Mouse (Mus musculus): ENCODE results near the gene Gtf2f1.
A peak's percentile ranks its signal among the peaks of the same experiment; 100 is the strongest.
"Not testable (repeated sequence)": the region's sequence is repeated elsewhere in the genome, so short reads cannot be mapped to it uniquely, and the experiment has no call there.

Gene Gtf2f1

DNA sequence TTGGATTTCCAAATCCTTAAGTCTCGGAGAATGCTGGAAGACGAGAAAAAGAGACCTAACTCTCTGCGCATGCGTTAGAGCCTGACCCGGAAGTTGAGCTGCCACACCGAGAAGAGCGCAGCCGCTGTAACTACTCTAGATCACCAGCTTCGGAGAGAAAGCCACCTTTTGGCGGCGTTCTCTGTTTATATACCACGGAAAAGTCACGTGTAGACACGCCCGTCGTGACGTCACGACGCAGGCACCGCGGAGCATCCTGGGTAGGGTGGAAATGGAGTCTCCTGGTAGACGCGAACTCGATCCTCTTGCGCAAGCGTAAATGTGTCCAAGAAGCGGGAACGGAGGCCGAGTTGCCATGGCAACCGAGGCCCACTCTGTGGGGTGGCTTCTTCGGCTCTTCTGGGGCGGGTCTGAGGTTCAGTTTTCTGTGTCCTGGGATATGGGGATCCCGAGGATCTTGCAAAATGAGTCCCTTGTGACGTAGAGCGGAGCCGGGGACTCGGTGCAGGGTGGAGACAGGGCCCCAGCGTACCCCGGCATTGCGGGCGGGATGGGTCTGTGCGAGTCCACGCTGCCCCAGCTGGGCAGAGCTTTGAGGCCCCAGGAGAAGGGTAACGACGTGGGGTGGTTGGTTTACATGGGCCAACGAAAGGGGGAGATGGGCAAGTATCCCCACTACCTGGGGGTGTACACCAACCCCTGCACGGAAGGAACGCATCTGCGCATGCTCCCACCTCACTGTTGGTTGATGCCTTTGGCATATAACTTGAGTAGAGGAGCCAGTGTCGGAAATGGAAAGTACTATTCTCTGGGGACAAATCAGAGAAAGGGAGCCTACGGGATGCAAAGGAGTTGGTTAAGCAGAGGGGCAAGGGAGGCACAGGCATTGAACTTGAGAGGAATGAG, at the start of gene Gtf2f1, which contains the start of gene Gm17949:
Gtf2f1 (minus strand) TSS at position 53 of the 906 bp plus-strand sequence.
Gm17949 (plus strand) TSS at position 234 of the 906 bp plus-strand sequence.
- DNase-seq (ENCODE audit: low spot score in 2 of 2) = peak; percentile 98 to 99

DNA sequence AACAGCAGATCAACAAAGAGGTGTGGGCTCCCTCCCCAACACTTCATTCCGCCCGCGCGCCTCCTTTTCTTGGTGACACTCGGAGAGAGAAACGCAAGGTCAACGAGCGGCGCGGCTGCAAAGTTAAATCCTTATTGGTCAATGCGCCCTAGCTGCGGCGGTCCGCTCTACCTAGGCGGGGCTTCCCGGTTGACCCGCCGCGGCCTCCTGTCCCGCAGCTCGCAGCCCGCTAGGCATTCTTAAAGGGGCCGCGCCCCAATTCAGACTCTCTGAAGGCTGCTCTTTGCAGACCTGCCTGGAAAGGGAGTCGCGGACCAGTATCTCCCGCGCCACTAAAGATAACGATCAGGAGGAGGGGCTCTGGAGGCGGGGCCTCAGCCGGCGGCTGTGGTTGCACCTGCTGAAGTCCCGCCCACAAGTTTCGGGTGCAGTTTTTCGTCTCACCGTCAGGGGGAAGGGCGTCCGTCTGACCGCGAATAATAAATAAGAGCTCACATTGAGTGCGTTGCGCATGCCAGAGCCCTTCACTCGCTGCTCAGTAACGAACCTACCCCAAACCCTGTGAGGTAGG, 49.2 kb upstream of the Gtf2f1 start:
- DNase-seq (ENCODE audit: low spot score in 2 of 2) = peak; percentile 96 to 97

DNA sequence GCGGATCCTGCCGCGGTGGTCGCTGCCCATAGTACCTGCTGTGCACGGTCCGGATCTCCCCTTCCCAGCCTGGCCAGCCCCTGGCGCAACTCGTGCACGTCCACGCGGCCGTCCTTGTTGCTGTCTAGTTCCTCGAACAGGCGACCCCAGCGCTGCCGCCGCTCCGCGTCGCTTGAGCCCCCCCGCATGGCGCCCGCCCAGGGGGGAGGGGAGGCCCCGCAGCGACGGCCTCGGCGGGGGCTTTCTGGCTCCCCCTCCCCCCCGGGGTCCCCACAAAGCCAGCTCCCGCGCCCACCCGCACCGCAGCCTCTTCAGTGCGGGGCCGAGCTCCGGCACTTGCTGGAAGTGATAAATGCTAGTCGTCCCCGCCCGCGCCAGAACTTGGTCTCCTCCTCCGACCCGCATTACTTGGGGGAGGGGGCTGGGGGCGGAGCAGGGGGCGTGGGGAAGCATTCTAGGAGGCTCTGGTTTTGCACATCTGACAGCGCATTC, 48.4 kb upstream of the Gtf2f1 start, which contains the start of gene Slc25a23:
Slc25a23 (minus strand) TSS at position 378 of the 492 bp plus-strand sequence.
- peak; percentile 91 to 93 for DNase-seq (ENCODE audit: low spot score in 2 of 2)

DNA sequence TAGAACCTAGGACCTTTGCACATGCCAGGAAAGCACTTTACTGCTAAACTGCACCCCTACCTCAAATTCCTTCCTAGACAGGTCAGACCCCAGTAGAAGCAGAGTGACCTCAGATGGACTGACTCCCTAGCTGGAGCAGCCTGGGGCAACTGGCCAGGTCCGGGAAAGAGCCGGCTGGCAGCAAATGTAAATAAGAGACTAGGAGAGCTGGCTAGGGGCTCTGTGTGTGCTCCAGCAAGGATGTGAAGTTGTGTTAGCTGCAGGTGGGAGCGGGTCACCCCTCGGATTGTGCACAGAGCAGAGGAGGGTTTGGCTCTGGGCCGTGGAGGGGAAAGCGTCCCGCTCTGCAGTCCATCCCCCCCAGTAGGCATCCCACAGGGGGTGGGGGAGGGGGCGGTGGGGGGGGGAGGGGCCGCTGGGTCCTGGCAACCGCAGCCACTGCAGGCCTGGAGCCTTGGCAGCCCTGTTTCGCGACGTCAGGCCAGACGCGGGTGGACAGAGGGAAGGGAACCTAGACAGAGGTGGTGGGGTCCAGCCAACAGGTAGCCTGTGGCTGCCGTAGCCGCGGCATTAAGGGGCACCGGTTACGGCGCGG, 47.9 kb upstream of the Gtf2f1 start, which contains the start of gene Crb3:
Crb3 (plus strand) TSS at position 215 of the 595 bp plus-strand sequence.
- peak; percentile 64 to 65 for DNase-seq (ENCODE audit: low spot score in 2 of 2)

DNA sequence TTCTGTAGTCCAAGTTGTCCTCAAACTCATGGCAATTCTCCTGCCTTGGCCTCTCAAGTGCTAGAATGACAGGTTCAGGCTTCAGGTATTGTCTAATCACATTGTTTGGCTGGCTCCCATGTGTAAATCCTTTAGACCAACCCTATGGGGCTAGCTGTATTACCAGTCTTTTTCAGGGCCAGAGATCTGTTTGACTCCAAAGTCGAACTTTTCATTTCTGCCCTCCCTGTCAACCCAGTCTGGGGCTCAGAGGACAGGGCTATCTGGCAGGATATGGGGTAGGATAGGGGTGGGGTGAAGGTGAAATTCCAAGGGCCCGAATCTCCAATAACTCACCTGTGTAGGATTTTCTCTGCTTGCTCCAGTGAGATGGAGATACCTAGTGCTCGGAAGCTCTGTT, 45.2 kb upstream of the Gtf2f1 start:
- no peak for DNase-seq (ENCODE audit: low spot score in 2 of 2)

DNA sequence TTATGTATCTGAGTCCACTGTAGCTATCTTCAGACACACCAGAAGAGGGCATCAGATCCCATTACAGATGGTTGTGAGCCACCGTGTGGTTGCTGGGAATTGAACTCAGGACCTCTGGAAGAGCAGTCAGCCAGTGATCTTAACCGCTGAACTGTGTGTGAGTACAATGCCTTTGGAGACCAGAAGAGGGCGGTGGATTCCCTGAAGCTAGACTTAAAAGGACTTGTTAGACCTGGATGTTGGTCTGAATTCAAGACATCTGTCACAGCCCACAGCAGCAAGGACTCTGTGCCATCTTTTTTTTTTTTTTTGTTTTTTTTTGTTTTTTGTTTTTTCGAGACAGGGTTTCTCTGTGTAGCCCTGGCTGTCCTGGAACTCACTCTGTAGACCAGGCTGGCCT, 40.6 kb upstream of the Gtf2f1 start:
- not testable (repeated sequence) for DNase-seq (ENCODE audit: low spot score in 2 of 2)

DNA sequence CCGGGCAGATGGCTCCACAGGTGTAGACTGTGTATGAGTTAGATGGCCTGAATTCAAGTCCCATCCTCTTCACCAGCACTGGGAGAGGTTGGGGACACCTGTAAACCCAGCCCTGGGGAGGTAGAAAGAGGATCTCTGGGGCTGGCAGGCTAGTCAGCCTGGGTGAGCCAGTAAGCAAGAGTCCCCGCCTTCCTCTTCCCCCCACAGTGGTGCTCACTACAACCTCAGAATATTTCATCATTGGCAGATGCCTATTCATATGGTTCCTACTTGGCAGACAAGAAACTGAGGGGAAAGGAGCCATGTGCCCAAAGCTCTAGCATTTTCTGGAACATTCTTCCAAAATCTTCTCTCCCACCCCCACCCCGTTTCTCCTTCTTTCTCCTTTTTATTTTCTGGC, 37.7 kb upstream of the Gtf2f1 start:
- no peak for DNase-seq (ENCODE audit: low spot score in 2 of 2)

DNA sequence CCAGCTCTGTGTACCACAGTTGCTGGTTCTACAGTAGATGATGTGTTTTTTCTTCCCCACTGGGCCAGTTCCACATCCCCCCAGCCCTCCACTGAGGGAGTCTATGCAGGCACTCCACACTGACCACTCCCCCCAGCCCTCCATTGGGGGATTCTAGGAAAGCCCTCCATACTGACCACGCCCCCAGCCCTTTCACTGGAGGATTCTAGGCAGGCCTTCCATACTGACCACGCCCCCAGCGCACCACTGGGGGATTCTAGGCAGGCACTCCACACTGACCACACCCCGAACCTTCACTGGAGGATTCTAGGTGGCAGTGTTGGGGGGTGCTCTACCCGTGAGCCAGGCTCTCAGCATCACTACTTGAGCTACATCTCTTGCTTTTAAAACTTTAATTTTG, 36.3 kb upstream of the Gtf2f1 start:
- no peak for DNase-seq (ENCODE audit: low spot score in 2 of 2)

DNA sequence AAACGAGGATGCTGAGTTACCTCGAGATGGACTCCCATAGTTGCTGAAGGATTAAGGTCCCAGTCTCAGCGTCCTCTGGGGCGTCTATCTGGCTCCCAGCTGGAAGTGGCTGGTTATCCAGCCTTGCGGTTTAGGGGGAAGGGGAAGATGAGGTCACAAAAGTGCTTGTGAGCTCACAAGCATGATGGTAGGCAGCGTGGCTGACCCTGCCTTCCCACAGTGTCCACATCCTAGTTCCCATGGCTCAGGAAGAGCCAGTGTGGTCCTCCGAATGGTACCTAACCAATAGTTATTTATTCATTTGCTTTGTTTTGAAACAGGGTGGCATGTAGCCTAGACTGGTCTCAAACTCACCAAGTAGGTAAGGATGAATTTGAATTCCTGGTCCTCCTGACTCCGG, 30.5 kb upstream of the Gtf2f1 start, which contains the start of gene Slc25a41:
Slc25a41 (minus strand) TSS at position 101 of the 400 bp plus-strand sequence.
- DNase-seq (ENCODE audit: low spot score in 2 of 2) = no peak

DNA sequence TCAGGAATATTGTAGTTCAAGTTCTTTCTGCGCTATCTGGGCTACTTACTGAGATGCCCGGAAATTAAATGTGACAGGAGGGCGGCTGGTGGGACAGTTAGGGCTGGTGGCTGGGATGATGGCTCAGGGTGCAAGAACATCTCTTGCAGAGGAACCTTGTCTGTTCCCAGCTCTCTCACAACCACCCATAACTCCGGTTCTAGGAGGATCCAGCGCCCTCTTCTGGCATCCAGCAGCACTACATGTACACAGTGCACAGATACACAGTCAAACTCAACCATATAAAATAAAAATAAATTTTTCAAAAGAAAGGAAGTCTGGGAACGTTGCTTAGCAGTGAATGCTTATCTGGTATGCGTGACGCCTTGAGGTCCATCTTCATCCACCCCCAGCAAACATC, 27.9 kb upstream of the Gtf2f1 start:
- DNase-seq (ENCODE audit: low spot score in 2 of 2) = no peak

DNA sequence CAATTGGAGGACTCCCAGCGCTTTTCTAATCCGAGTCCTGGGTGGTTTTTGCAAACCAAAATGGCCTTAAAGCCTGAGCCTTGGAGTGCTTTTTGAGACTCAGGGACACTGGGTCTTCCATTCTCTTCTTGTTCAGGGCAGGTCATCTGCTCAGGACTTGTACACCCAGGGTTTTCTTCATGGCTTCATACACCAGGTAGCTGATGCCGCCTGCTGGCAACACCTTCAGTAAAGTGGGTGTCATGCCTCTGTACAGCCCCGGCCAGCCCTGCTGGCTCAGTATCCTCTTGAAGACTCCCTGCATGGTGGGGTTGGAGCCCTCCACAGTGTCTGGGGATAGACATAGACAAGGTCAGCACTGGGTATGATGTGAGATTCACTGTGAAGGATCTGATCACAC, 21.8 kb upstream of the Gtf2f1 start:
- peak in 1 of 2 experiments; percentile 61 for DNase-seq (ENCODE audit: low spot score in 2 of 2)

DNA sequence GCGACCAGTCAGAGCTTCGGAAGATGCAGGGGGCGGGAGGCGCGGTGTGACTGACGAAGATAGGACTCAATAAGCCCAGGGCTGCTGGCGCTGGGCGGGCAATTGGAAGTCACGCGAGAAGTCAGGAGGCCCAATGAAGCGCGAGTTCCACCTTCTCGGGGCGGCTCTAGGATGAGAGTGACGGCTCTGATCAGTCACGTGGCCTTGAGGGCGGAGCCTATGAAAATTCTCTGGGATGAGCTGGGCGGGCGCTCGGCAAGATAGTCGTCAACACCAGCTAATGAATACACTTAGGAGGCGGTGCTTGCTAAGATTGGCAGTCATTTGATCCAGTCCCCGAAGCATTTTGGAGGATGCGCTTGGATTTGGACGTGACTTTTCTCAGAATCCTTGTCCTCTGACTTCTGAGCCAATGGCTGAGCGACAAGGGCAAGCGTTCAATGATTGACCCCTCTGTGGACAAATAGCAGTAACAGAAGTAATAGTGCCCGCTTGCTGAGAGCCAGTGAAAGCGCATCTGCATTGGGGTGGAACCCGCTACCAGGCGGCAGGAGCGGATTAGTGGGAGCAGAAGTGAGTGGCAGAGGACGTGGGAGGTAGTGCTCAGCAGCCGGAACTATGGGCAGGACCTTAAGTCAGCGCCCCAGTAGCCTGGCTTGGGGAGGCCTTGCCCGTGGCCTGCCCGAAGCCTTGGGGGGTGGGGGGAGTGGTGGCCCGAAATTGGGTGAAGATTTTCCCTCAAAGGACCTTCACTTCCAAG, 20.8 kb upstream of the Gtf2f1 start:
- DNase-seq (ENCODE audit: low spot score in 2 of 2) = peak; percentile 100

DNA sequence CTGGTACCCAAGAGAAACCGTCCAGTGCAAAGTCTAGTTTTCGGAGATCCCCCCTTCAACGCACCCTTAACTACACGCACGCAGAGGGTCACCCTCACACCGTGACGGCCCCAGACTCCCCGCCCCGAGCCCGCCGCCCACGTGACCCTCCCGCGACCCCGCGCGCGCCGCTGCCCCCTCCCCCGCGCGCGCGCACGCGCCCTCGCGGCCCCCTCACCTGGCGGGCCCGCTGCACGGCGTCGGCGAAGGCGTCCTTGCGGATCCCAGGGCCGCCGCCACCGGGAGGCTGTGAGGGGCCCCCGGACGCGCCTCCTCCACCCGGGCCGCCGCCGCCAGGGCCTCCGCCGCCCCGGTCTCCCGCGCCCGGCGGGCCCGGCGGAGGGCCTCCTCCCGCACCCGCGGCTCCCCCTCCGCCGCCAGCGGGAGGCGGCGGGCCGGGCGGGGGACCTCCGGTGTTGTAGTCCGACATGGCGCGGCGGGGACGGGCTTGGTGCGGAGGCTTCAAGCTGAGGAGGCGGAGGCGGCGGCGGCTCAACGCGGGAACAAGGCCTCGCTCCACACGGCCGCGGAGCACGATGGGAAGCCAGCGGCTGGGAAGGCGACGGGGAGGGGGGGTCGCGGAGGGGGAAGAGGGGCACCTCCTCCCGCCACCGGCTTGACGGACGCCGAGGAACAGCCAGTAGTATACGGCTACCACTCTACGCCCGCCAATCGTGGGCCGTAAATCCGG, 20.0 kb upstream of the Gtf2f1 start, which contains the start of gene Khsrp:
Khsrp (minus strand) TSS at position 592 of the 730 bp plus-strand sequence.
- DNase-seq (ENCODE audit: low spot score in 2 of 2) = peak; percentile 65 to 67

DNA sequence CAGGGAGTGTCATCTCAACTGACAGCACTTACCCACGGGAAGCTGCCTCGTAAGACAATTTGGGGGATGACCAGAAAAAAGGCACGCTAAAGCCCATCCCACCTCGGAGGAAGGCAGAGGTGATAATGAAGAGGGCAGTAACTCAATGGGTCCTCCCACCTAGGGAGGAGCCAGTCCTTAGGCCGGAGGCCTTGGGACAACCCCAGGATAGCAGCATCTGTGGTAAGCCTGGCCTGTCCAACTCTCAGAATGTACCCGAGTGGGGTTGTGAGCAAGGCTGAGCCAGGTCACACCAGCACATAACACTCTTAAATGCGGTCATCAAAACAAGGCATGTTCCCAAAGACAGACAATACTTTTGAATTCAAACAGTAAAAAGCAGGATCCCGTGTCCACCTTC, 18.6 kb upstream of the Gtf2f1 start:
- no peak for DNase-seq (ENCODE audit: low spot score in 2 of 2)

DNA sequence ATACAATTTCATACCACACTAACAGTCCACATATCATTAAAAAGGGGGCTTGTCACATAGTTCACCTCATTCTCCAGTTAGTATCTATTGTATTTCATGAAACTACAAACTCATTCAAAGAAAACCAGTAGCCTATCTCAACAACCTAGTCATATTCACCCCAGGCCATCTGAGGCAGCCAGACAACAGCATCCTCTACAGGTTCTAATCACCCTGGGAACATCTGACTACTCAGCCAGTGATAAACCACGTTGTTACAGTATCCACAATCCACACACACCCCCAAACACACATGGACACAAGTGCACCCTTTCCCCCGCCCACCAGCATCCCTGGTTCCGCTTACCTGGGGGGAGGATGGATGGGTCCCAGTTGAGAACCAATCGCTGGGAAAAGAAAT, 16.4 kb upstream of the Gtf2f1 start:
- no peak for DNase-seq (ENCODE audit: low spot score in 2 of 2)

DNA sequence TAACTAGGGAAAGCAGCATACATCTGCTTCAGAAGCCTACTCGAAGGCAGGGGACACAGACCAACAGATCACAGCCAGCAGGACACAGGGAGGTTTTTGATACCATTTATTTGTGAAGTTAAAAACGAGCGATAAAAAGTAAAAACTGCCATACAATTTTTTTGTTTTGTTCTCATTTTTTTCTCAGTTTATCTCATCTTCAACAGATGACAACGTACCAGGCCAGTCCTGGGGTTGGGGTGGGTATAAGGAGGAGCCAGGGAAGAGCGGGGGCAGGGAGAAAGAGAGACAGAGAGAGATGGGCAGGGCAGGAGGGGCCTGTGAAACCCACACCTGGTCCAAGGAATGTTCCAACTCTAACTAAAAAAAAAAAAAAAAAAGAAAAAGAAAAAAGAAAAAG, 9.9 kb upstream of the Gtf2f1 start:
- no peak for DNase-seq (ENCODE audit: low spot score in 2 of 2)

DNA sequence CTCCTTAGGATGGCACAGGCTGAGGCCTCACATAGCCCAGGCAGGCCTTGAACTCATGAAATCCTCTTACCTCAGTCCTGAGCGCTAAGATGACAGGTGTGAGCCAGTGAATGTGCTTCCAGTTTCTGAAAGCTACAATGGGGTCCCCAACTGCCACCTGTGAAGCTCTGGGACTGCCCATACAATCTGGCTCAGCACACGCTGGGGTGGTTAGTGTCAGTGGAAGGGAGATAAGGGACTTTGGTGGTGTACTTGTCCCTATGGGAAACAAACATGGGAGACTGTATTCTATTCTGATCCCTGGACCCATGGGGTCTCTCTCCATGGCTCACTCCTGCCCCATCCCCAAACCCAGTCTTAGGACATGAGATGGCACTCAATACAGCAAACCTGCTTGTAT, 8.6 kb upstream of the Gtf2f1 start:
- DNase-seq (ENCODE audit: low spot score in 2 of 2) = no peak

DNA sequence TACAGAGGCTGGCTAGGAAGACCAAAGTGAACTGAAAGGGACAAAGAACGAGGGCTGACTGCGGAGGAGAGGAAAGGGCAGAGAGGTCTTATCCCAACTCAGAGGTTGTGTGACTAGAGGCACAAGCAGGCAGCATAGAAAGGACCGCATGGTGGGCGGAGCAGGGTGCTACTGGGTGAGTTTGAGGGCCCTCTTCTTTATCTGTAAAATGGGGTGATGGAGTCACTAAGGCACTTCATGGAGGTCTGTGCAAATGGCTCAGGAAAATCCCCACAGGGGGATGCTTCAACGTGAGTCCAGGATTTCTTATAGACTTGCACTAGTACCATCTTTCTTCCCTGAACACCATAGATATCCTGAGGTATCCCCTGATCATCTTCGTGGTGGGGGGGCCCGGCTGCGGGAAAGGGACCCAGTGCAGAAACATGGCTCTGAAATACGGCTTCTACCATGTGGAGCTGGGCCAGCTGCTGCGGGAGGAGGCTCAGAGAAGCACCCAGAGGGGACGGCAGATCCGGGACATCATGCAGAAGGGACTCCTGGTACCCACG, 1.2 kb upstream of the Gtf2f1 start:
- no peak for DNase-seq (ENCODE audit: low spot score in 2 of 2)

DNA sequence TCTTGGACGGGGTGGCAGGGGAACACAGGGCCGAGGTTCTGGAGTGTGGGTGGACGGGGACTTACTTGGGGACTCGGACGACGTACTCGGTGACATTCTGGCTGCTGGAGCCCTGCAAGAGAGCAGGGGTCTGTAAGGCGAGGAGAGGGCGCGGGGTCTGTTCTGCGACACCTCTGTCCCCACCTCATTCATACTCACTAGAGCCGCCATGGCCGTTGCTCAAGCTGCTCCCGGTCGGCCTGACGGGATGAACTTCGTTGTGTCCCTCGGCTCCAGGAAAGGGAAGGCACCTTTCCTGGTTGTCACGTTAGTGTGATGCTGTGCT, 215 bp downstream of the Gtf2f1 start:
- no peak for DNase-seq (ENCODE audit: low spot score in 2 of 2)

DNA sequence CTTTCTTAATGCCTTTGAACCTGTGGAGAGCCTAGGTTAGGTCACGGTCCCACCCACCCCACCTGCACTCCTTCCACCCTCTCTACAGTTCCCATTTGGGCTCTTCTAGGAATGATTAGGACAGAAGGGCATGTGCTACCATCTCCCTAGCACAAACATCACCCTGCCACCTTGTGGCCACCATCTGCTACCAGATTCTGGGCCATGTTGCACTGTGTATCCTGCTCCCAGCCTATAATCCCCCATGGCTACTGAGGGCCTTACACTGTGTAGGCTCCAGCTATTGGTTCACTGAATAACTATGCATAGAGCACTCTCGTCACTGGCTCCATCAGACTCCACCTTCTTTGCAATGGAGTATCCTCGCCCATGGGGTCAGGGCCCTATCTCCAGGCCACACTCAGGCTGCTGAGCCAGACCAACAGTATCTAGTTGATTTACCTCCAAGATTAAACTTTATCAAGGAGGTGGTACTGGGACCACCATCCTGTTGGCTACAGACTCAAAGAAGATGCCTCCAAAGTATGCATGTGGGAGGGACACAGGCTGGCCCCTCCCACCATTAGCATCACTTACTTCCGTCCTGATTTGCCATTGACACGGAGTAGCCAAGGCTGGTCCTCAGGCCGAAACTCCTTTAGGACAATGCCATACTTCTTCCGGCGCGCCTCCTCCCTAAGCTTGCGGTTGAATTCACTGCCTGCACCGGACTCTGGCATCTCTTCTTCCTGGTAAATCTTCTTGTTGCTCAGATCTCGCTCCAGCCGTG, 3.8 kb downstream of the Gtf2f1 start:
- no peak for DNase-seq (ENCODE audit: low spot score in 2 of 2)

All from right cerebral cortex, postnatal 10 days (tissue).